Mouse (Mus musculus): Measurements from ENCODE around the gene A930002H24Rik. TPM values are rescaled to one million over a fixed set of nuclear protein-coding genes. Genes with fewer than 3 reads are reported as not detected.
A peak's percentile ranks its signal among the peaks of the same experiment; 100 is the strongest.

A930002H24Rik gene
- polyA plus RNA-seq (2015; fragmentation: Nextera tagmentation; extraction: Ambion mirVana): 2.8 and 2.9 TPM in 2 replicates

DNA sequence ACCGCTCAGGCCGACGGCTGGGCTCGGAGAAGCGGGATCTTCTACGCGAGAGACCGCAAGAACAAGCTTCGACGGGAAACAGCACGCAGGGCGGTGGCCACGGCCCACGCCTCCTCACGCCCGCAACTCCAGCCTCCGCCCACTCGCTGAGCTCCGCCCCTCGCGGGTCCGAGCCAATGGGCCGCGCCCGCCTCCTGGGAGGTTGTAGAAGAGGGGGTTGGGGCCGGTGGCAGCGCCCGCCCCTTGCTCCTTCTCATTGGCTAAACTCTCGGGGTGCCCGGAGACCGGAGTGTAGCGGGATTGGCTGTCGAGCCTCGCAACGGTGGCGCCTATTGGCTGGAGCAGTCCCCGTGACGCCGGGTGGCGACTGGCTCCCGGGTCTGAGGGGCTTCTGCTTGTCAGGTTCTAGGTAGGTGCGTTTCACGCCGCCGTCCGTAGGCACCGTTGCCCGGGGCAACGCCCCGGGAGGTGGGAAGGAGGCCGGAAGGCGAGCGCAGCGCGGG lies at the start of gene A930002H24Rik:
Gene A930002H24Rik (minus strand): TSS at position 145 of the 503 bp plus-strand sequence.
- no peaks in the 10 kb centered on the region for H3K36me3 ChIP-seq
- H3K9me3 ChIP-seq: no peaks in the 10 kb centered on the region
- H3K4me1 ChIP-seq: peaks cover 22% of the 10 kb centered on the region
- H3K27me3 ChIP-seq: no peaks in the 10 kb centered on the region
- H3K9ac ChIP-seq: peak within 1 kb of the TSS; percentile 86
- ATAC-seq (ENCODE audit: low FRiP score, low read depth): peak; percentile 99
- under 1% methylated on average over 55 of the region's 55 CpGs for WGBS
- H3K27ac ChIP-seq: peak within 1 kb of the TSS; percentile 79
- peak within 1 kb of the TSS; percentile 90 for H3K4me2 ChIP-seq (replicated peaks)
- H3K4me3 ChIP-seq: peak within 1 kb of the TSS; percentile 87

DNA sequence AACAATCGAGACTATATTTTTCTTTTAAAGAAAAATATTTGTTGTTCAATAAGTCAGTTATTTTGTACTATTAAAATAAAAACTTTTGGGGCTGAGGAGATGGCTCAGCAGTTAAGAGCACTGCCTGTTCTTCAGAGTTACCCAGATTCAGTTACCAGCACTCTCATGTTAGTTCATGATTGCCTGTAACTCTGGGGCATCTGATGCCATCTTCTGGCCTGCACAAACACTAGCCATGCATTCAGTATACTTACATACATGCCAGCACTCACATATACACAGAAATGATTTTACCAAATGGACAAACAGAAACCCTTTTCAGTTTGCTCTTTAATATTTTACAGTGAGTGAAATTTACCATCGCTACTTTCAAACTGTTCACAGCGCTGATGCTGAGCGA lies 45.7 kb upstream of the A930002H24Rik start:
- 91% methylated on average over 4 of the region's 4 CpGs for WGBS

DNA sequence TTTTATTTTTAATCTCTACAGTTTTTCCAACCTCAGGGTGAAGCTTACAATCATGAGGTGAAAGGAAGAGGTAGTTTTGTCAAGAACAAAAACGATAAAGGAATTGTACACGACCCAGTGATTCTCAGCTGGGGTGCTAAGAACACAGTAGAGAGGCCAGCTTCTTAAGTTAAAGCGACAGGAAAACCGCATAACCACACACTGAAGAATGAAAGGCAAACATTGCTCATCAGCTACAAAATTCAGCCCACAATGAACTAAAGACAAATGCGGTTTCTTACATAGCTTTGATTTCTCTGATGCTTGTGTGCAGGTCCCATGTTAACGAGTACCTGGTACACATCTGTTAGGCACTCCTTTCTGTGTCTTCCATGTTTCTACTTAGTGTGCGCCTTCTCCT lies 33.5 kb upstream of the A930002H24Rik start:
- Histone ChIP-seq H3K4me1 (0 out of 2 replicates have a peak, but pooled peaks cover 3% of the 10 kb centered on the region), H3K4me3 (no peak overlapping the region), H3K36me3 (peaks cover 10% of the 10 kb centered on the region), H3K9ac (no peak overlapping the region), H3K27ac (no peak overlapping the region), H3K27me3 (no peaks in the 10 kb centered on the region), H3K9me3 (no peaks in the 10 kb centered on the region), H3K4me2 (replicated peaks) (no peak overlapping the region)
- ATAC-seq (ENCODE audit: low FRiP score, low read depth): no peak
- 90% methylated on average over 7 of the region's 7 CpGs for WGBS

More for the DNA sequence above, 45.7 kb upstream of the A930002H24Rik start:
- Histone ChIP-seq H3K4me3 (no peak overlapping the region), H3K4me2 (replicated peaks) (no peak overlapping the region), H3K27me3 (no peaks in the 10 kb centered on the region), H3K27ac (no peak overlapping the region), H3K36me3 (peaks cover 7% of the 10 kb centered on the region), H3K4me1 (no peaks in the 10 kb centered on the region), H3K9ac (no peak overlapping the region), H3K9me3 (no peaks in the 10 kb centered on the region)
- ATAC-seq (ENCODE audit: low FRiP score, low read depth): no peak

DNA sequence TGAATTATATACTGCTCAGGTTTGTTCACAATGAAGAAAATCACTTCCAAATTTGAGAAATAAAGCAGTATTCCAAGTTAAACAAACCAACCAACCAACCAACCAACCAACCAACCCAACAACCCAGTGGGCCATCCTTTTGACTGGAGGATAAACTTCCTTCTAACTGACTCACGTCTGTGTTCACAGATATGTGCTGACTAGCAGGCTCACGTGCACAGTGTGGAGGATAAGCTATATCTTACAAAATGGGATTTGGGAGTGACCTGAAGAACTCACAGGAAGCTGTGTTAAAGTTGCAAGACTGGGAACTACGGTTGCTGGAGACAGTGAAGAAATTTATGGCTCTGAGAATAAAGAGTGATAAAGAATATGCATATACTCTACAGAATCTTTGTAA lies 32.2 kb upstream of the A930002H24Rik start:
- Histone ChIP-seq H3K36me3 (peaks cover 10% of the 10 kb centered on the region), H3K4me3 (no peak overlapping the region), H3K27ac (no peak overlapping the region), H3K9me3 (no peaks in the 10 kb centered on the region), H3K4me2 (replicated peaks) (no peak overlapping the region), H3K27me3 (no peaks in the 10 kb centered on the region), H3K4me1 (0 out of 2 replicates have a peak, but pooled peaks cover 2% of the 10 kb centered on the region), H3K9ac (no peak overlapping the region)
- no peak for ATAC-seq (ENCODE audit: low FRiP score, low read depth)
- WGBS: 82% methylated on average over 3 of the region's 3 CpGs

DNA sequence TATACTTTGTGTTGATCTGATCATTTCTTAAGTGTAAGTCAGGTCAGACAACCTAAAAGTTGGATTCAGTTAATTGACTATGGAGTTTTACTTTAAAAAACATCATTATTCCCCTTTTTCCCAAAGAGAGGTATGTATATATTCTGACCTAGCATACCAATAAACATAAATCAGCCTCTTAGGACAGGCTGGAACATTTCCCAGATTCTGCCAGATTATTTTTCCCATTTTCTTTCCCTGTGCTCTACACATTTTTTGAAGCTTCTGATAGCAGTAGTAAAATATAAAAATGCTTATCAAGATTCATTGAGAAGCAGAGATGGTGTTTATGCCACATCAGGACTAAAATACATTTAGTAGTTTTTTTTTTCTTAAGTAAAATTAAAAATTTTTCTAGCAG lies 27.0 kb upstream of the A930002H24Rik start:
- no peak for ATAC-seq (ENCODE audit: low FRiP score, low read depth)
- H3K27ac ChIP-seq: no peak overlapping the region
- H3K4me1 ChIP-seq: no peaks in the 10 kb centered on the region
- no peak overlapping the region for H3K4me3 ChIP-seq
- H3K9ac ChIP-seq: no peak overlapping the region
- no peak overlapping the region for H3K4me2 ChIP-seq (replicated peaks)
- H3K9me3 ChIP-seq: no peaks in the 10 kb centered on the region
- H3K36me3 ChIP-seq: no peaks in the 10 kb centered on the region
- no peaks in the 10 kb centered on the region for H3K27me3 ChIP-seq

DNA sequence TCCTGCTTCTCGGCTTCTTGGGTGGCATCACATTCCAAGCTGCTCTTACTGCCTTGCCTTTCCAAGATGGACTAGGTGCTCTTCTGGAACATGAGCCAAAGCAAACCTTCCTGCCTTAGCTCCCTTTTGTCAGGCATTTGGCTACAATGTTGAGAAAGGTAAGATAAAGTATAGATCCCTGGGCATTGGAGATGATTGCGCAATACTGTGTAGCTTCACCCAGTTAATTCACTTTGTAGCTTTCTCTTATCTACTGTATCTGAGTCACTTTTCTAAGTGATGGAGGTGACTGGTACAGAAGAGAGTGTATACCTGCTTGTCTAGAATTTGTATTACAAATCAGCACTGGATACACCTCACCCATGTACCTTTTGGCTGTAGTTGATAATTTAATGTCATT lies 23.4 kb upstream of the A930002H24Rik start:
- no peak overlapping the region for H3K4me2 ChIP-seq (replicated peaks)
- no peaks in the 10 kb centered on the region for H3K27me3 ChIP-seq
- H3K9ac ChIP-seq: no peak overlapping the region
- H3K4me3 ChIP-seq: no peak overlapping the region
- H3K36me3 ChIP-seq: no peaks in the 10 kb centered on the region
- H3K4me1 ChIP-seq: no peaks in the 10 kb centered on the region
- no peak overlapping the region for H3K27ac ChIP-seq
- ATAC-seq (ENCODE audit: low FRiP score, low read depth): no peak
- WGBS: 95% methylated on average over 2 of the region's 2 CpGs
- H3K9me3 ChIP-seq: no peaks in the 10 kb centered on the region

DNA sequence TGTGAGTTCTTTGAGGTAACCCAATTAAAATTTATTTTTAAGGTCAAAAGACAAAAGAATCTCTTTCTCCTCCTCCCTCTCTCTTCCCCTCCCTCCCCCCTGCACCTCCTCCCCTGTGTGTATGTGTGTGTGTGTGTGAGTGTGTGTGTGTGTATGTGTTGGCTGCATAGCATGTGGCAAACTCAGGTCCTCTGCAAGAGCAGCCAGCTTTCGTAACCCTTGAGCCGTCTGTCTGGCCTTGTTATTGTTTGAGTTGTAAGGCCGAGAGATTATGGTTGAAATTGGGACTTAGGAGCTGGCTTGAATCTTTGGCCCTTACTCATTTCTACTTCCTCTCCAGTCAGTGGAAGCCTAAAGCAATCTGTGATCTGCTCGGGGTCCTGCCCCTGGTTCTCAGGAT lies 16.4 kb upstream of the A930002H24Rik start:
- Histone ChIP-seq H3K4me2 (replicated peaks) (no peak overlapping the region), H3K27ac (no peak overlapping the region), H3K4me3 (no peak overlapping the region), H3K36me3 (no peaks in the 10 kb centered on the region), H3K27me3 (no peaks in the 10 kb centered on the region), H3K9ac (no peak overlapping the region), H3K9me3 (no peaks in the 10 kb centered on the region), H3K4me1 (no peaks in the 10 kb centered on the region)
- ATAC-seq (ENCODE audit: low FRiP score, low read depth): no peak
- 86% methylated on average over 4 of the region's 4 CpGs for WGBS

DNA sequence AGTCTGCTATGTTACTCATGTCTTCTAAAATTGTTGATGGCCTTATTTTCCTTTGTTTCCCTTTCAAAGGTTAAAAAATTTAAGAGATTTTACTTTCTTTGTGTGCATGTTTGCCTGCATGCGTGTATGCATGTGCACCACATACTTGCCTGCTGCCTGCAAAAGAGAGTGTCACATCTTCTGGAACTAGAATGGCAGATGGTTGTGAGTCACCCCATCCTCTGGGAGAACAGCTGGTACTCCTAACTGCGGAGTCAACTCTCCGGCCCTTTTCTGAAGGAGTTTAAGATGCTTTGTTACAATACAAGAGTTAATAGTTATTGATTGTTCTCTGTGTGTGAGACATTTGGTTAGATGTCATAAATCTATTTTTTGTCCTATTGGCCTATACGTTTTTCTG lies 15.3 kb upstream of the A930002H24Rik start:
- Histone ChIP-seq H3K9me3 (no peaks in the 10 kb centered on the region), H3K4me1 (no peaks in the 10 kb centered on the region), H3K36me3 (no peaks in the 10 kb centered on the region), H3K4me3 (no peak overlapping the region), H3K4me2 (replicated peaks) (no peak overlapping the region), H3K27me3 (no peaks in the 10 kb centered on the region), H3K9ac (no peak overlapping the region), H3K27ac (no peak overlapping the region)
- ATAC-seq (ENCODE audit: low FRiP score, low read depth): no peak
- WGBS: 79% methylated on average over 4 of the region's 4 CpGs

DNA sequence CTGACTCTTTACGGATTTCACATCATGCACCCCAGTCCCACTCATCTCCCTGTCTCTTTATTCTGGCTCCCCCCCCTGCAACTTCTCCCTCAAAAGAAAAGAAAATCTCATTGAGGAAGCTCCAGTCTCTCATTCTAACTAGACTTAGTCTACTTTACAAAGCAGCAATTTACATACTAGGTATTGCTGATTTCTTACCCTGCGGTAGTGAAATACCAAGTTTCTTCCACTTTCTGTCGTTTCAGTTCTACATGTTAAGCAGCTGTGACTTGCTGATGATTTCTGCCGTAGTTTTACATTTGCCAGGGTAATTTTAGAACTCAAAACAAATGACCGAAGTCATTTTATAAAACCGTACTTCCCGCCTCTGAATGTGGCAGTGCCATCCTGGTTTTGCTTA lies 8.2 kb upstream of the A930002H24Rik start:
- H3K9ac ChIP-seq: no peak overlapping the region
- H3K27me3 ChIP-seq: no peaks in the 10 kb centered on the region
- H3K4me3 ChIP-seq: no peak overlapping the region
- 89% methylated on average over 7 of the region's 7 CpGs for WGBS
- H3K27ac ChIP-seq: no peak overlapping the region
- no peaks in the 10 kb centered on the region for H3K9me3 ChIP-seq
- no peaks in the 10 kb centered on the region for H3K4me1 ChIP-seq
- no peaks in the 10 kb centered on the region for H3K36me3 ChIP-seq
- ATAC-seq (ENCODE audit: low FRiP score, low read depth): no peak
- H3K4me2 ChIP-seq (replicated peaks): no peak overlapping the region

DNA sequence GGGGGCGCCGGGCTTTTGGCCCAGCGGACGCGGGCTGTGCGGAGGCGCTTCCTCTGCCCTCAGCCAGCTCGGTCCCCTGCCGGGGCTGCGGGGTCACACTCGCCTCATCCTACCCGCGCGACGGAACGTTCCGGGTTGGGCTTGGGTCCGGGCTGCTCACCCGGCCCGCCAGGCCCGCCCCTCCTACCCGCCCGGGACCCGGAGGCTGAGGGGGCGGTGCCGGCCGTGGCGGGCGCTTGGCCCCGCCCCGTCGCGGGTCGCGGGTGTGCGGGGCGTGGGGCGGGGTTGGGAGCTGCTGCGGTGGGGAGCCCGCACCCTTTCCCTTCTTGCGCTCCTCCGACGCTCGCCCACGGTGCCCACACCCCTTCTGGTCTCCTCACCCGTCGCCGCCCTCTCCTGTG lies 580 bp upstream of the A930002H24Rik start:
- Histone ChIP-seq H3K4me1 (peaks cover 22% of the 10 kb centered on the region), H3K27me3 (no peaks in the 10 kb centered on the region), H3K27ac (peak overlapping the region; percentile 65; the same call in 1 of the 2 replicates), H3K9ac (peak overlapping the region; percentile 86), H3K4me3 (peak overlapping the region; percentile 87), H3K36me3 (no peaks in the 10 kb centered on the region), H3K4me2 (replicated peaks) (peak overlapping the region; percentile 85), H3K9me3 (no peaks in the 10 kb centered on the region)
- peak; percentile 78 for ATAC-seq (ENCODE audit: low FRiP score, low read depth)
- under 1% methylated on average over 47 of the region's 48 CpGs for WGBS

DNA sequence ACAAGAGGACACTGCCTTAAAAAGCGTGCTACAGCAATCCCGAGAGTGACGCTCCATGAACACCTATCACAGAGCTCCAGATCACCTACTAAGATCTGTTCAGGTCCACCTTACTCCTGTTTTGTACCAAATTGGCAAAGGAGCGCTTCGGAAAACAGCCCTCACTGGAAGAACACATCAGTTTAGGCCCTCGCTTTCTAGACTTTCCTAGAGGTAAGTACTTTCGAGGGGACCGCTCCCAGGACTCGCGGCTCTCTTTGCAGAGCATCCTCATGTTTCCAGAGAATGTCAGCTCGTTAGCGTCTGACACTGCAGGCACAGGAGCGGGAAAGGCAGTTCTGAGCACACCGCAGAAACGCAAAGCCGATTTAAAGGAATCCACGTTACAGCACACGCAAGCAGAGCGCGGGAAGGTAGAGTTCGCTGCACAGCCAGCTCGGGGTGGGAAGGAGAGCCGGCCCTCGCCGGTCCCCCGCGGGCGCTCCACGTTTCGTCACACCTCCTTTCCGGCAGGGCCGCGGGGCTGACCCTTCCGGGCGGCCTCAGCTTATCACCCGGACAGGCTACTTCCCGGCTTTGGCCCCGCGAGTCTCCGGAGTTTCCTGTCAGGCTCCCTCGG lies 470 bp downstream of the A930002H24Rik start, which contains the start of gene Fer:
Gene Fer (plus strand): TSS at position 51 of the 619 bp plus-strand sequence.
- Histone ChIP-seq H3K4me3 (peak within 1 kb of the TSS; percentile 87), H3K9me3 (no peaks in the 10 kb centered on the region), H3K36me3 (no peaks in the 10 kb centered on the region), H3K9ac (peak within 1 kb of the TSS; percentile 86), H3K4me1 (peaks cover 22% of the 10 kb centered on the region), H3K27ac (peak within 1 kb of the TSS; percentile 79), H3K27me3 (no peaks in the 10 kb centered on the region), H3K4me2 (replicated peaks) (peak within 1 kb of the TSS; percentile 90)
- 2% methylated on average over 41 of the region's 41 CpGs for WGBS
- ATAC-seq (ENCODE audit: low FRiP score, low read depth): peak; percentile 57; the same call in 1 of the 2 replicates

DNA sequence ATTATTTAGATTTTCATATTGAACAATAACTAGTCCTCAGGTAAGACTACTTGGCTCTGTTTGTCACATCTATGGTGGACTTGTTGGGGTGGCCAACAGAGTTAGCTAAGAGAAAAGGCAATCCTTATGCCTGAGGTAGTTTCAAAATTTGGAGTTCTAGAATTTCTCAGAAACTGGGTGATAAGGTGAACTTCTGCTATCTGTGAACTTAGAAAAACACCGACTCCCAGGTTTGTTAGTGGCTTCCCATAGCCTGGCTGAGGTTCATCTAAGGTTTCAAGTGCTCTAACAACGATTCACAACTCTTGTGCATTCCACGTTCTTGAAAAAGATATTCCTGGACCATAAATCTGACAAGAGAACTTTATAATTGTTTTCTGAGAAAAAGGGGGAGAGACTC lies 1.2 kb downstream of the A930002H24Rik start:
- H3K27ac ChIP-seq: no peak overlapping the region
- 51% methylated on average over 3 of the region's 3 CpGs for WGBS
- no peaks in the 10 kb centered on the region for H3K27me3 ChIP-seq
- H3K4me1 ChIP-seq: peaks cover 22% of the 10 kb centered on the region
- H3K9me3 ChIP-seq: no peaks in the 10 kb centered on the region
- no peak overlapping the region for H3K4me3 ChIP-seq
- no peak for ATAC-seq (ENCODE audit: low FRiP score, low read depth)
- H3K4me2 ChIP-seq (replicated peaks): no peak overlapping the region; the same call in 1 of the 2 replicates
- H3K9ac ChIP-seq: no peak overlapping the region
- H3K36me3 ChIP-seq: no peaks in the 10 kb centered on the region

DNA sequence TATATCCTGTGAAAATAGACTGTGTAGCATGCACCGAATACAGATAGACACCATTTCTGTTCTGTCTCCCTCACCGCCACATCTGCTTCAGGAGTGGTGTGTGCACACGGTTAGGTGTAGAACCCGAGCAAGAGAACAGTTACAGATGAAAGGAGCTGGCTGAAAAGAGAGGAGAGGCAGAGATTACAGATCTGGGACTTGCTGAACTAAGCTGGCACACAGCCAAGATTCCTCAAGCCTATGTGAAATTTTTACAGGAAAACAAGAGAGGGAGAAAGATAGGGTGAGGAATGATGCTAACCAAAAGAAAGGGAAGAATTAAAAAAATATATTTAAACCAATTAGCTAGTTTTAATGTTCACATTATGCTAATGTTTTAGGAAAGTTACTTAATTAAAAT lies 2.6 kb downstream of the A930002H24Rik start:
- Histone ChIP-seq H3K27me3 (no peaks in the 10 kb centered on the region), H3K36me3 (no peaks in the 10 kb centered on the region), H3K9ac (no peak overlapping the region), H3K4me3 (no peak overlapping the region), H3K27ac (no peak overlapping the region), H3K4me2 (replicated peaks) (no peak overlapping the region), H3K9me3 (no peaks in the 10 kb centered on the region), H3K4me1 (peaks cover 22% of the 10 kb centered on the region)
- ATAC-seq (ENCODE audit: low FRiP score, low read depth): no peak
- WGBS: 37% methylated on average over 4 of the region's 4 CpGs

All from limb, embryonic 13.5 days (tissue).